Mouse (Mus musculus) liver, embryonic 14.5 days (tissue): Measurements from ENCODE around the gene Col4a3. TPM values are rescaled to one million over a fixed set of nuclear protein-coding genes. Genes with fewer than 3 reads are reported as not detected.

ENCODE experiments used
- ATAC-seq: fragments of 200-750 bp; cut with Nextera tagmentation; 2 replicates; pipeline ENCODE4 v1.8.0; 2017; ENCODE audit warnings: moderate number of reproducible peaks, mild to moderate bottlenecking, moderate library complexity; ENCODE audit not compliant: insufficient read depth
- DNase-seq, 3 experiments: peaks; one replicate each; pipeline ENCODE4 v3.0.0-alpha.2; 2012 to 2013; ENCODE audit warnings: low read depth in 3 of 3, low spot score in 3 of 3
- H3K27ac ChIP-seq: fragments of 300-500 bp; sonication (generic); 2 replicates; pipeline ENCODE4 v1.5.1; 2014; ENCODE audit warnings: moderate library complexity, mild to moderate bottlenecking, control low read depth, inconsistent platforms
- H3K27me3 ChIP-seq: fragments of 300-500 bp; sonication (generic); 2 replicates; pipeline ENCODE4 v1.6.1; 2014; ENCODE audit warnings: mild to moderate bottlenecking, low read length, moderate library complexity; ENCODE audit not compliant: control insufficient read depth, insufficient read depth
- H3K36me3 ChIP-seq: fragments of 300-500 bp; sonication (generic); replicated peaks from 2 replicates; pipeline ENCODE4 v1.6.1; 2014; ENCODE audit warnings: low read depth; ENCODE audit not compliant: control insufficient read depth, insufficient read depth
- H3K4me1 ChIP-seq, 2 experiments: fragments of 200-500 bp in 1 of 2; fragments of 300-500 bp in 1 of 2; sonication (generic) in 1 of 2; replicated peaks; 2 replicates each; pipeline ENCODE4 v1.6.1; 2012 to 2014; ENCODE audit warnings: antibody characterized with exemption in 1 of 2, inconsistent platforms in 1 of 2, low read length in 1 of 2; ENCODE audit not compliant: control insufficient read depth in 2 of 2, insufficient read depth in 2 of 2
- H3K4me2 ChIP-seq: fragments of 300-500 bp; sonication (generic); 2 replicates; pipeline ENCODE4 v1.6.1; 2014; ENCODE audit warnings: low read depth, mild to moderate bottlenecking, control low read depth, moderate library complexity
- H3K4me3 ChIP-seq, 2 experiments: fragments of 200-500 bp in 1 of 2; fragments of 300-500 bp in 1 of 2; sonication (generic) in 1 of 2; 2 replicates each; pipeline ENCODE4 v1.5.1; 2012 to 2014; ENCODE audit warnings: low read depth in 2 of 2, low read length in 2 of 2, mild to moderate bottlenecking in 2 of 2, control low read depth in 1 of 2, inconsistent platforms in 1 of 2, moderate library complexity in 1 of 2; ENCODE audit not compliant: insufficient read depth in 1 of 2
- H3K9ac ChIP-seq: fragments of 300-500 bp; sonication (generic); replicated peaks from 2 replicates; pipeline ENCODE4 v1.6.1; 2014; ENCODE audit warnings: mild to moderate bottlenecking, control low read depth, moderate library complexity
- H3K9me3 ChIP-seq: fragments of 300-500 bp; sonication (generic); 2 replicates; pipeline ENCODE4 v1.6.1; 2016; ENCODE audit warnings: low read length, mixed read lengths; ENCODE audit not compliant: control insufficient read depth
- CTCF ChIP-seq: IDR thresholded peaks from 2 replicates; pipeline ENCODE4 v1.5.1; 2016; ENCODE audit warnings: antibody characterized with exemption, low read depth, control low read depth
- EP300 ChIP-seq: IDR thresholded peaks from 2 replicates; pipeline ENCODE4 v1.6.1; 2016; ENCODE audit warnings: antibody characterized with exemption, low read depth
- WGBS: fragments of 180-500 bp; shearing (Covaris S2); extraction: QIAGEN DNeasy Blood & Tissue Kit; methylation state at CpG from one replicate; pipeline ENCODE4 v1.1.7; 2014; ENCODE audit not compliant: insufficient replicate concordance; 5-methylcytosine and 5-hydroxymethylcytosine counted together
- polyA plus RNA-seq, 2 experiments: library from polyadenylated mRNA; depleted of rRNA in 1 of 2; stranded (reverse) in 1 of 2; unstranded in 1 of 2; fragments of >200 nt; fragmentation: Nextera tagmentation in 1 of 2; extraction: Ambion mirVana in 1 of 2; gene quantifications; 2 replicates each; pipeline versions ENCODE4 v1.2.1 to v1.2.3; 2012 to 2014

Col4a3 gene
- polyA plus RNA-seq, 2 experiments: 0.10 TPM

- no peaks in the 10 kb centered on the region for H3K9me3 ChIP-seq
- no peak overlapping the region for H3K4me3 ChIP-seq
- TF ChIP-seq EP300: no peak
- TF ChIP-seq CTCF: peak; percentile 45; the same call in 1 of the 2 replicates
- H3K4me2 ChIP-seq: no peak overlapping the region
- H3K9ac ChIP-seq: no peak overlapping the region
- no peak overlapping the region for H3K27ac ChIP-seq
- no peak for ATAC-seq
- H3K4me1 ChIP-seq: no peaks in the 10 kb centered on the region
- no peaks in the 10 kb centered on the region for H3K27me3 ChIP-seq
- peak in 1 of 3 experiments; percentile 16 for DNase-seq
- no peaks in the 10 kb centered on the region for H3K36me3 ChIP-seq
- 14% methylated on average over 1 of the region's 1 CpGs for WGBS
These were observed 15.0 kb upstream of the Col4a3 start for GRCm38 (mm10) chr1:82571758-82572157.

DNA sequence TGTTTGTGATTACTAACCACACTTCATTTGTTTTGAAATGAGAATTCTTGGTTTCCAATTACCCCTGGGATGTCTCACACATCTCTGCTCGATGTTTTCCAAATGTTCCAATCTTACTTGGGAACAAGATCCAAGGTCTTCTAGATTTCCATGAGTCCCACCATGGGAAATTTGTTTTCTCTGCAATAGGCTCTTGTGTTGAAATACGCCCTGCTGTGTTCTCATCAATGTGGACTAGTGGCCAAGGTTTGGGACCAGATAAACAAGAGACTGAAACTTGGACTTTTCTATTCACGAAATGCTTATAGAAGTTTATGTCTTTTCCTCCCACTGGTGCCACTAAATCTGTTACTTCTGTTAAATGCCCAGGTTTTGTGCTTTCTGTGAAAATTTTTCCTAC lies 11.0 kb upstream of the Col4a3 start:
- Histone ChIP-seq H3K36me3 (no peaks in the 10 kb centered on the region), H3K4me2 (no peak overlapping the region), H3K27me3 (no peaks in the 10 kb centered on the region), H3K27ac (no peak overlapping the region), H3K9me3 (no peaks in the 10 kb centered on the region), H3K9ac (no peak overlapping the region), H3K4me1 (no peaks in the 10 kb centered on the region), H3K4me3 (no peak overlapping the region)
- TF ChIP-seq EP300 (no peak), CTCF (no peak)
- ATAC-seq: no peak
- 44% methylated on average over 3 of the region's 3 CpGs for WGBS
- no peak for DNase-seq

GRCm38 (mm10) chr1:82576182-82576581 lies 10.5 kb upstream of the Col4a3 start:
- no peak overlapping the region for H3K27ac ChIP-seq
- H3K4me1 ChIP-seq: no peaks in the 10 kb centered on the region
- DNase-seq (no peak), ATAC-seq (no peak)
- WGBS: 53% methylated on average over 2 of the region's 2 CpGs
- no peaks in the 10 kb centered on the region for H3K9me3 ChIP-seq
- TF ChIP-seq CTCF (peak; percentile 18; the same call in 1 of the 2 replicates), EP300 (no peak)
- no peak overlapping the region for H3K4me3 ChIP-seq
- H3K27me3 ChIP-seq: no peaks in the 10 kb centered on the region
- no peak overlapping the region for H3K4me2 ChIP-seq
- H3K36me3 ChIP-seq: no peaks in the 10 kb centered on the region
- H3K9ac ChIP-seq: no peak overlapping the region

DNA sequence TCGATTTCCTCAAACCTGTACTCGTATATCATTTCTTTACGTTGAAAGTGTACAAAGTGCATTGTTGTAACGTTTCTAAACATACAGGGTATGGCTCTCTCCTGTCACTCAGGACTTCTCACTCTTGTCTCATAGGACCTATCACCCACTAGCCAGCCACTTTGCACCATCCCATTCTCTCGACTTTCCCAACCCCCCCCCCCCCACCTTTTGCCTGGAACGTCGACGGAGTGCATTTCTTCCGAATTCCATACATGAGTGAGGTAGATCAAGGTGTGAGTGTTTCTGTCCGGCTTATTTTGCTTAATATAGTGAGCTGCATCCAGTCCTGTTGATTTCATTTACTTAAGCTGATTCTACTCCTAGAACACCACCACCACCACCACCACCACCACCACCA lies 9.4 kb upstream of the Col4a3 start:
- H3K9me3 ChIP-seq: no peaks in the 10 kb centered on the region
- no peak for TF ChIP-seq EP300
- TF ChIP-seq CTCF: no peak
- no peak overlapping the region for H3K4me2 ChIP-seq
- ATAC-seq (no peak), DNase-seq (no peak)
- no peaks in the 10 kb centered on the region for H3K4me1 ChIP-seq
- H3K27me3 ChIP-seq: no peaks in the 10 kb centered on the region
- no peak overlapping the region for H3K4me3 ChIP-seq
- H3K9ac ChIP-seq: no peak overlapping the region
- 63% methylated on average over 10 of the region's 10 CpGs for whole genome bisulfite sequencing
- H3K36me3 ChIP-seq: no peaks in the 10 kb centered on the region
- no peak overlapping the region for H3K27ac ChIP-seq

DNA sequence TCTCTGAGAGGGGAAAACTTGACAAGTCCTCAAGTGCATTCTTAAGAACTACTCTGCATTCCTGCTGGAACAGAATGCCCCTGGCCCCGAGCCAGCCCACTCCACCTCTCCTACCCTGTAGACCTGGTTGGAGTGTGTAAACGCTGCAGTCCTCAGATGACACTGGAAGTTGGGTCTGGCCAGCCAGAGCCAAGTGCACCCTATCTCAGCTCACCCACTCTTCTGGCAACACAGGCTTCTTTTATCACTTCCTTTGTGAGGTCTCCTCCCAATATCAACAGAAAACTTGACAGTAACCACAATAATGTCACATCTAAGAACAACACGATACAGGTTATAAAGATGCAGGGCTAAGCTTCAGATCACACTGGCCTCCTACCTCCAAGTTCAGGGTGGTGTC lies 8.8 kb upstream of the Col4a3 start:
- H3K4me3 ChIP-seq: no peak overlapping the region
- H3K36me3 ChIP-seq: no peaks in the 10 kb centered on the region
- H3K27me3 ChIP-seq: no peaks in the 10 kb centered on the region
- no peak for ATAC-seq
- H3K4me2 ChIP-seq: no peak overlapping the region
- DNase-seq: no peak
- WGBS: 21% methylated on average over 3 of the region's 3 CpGs
- H3K4me1 ChIP-seq: no peaks in the 10 kb centered on the region
- H3K9me3 ChIP-seq: no peaks in the 10 kb centered on the region
- TF ChIP-seq CTCF (no peak), EP300 (no peak)
- H3K27ac ChIP-seq: no peak overlapping the region
- H3K9ac ChIP-seq: no peak overlapping the region
